Mouse (Mus musculus): ENCODE measurements around the gene Fam124a. TPM values are rescaled to one million over a fixed set of nuclear protein-coding genes. Genes with fewer than 3 reads are reported as not detected.

Fam124a gene
- polyA plus RNA-seq (2015; fragmentation: Nextera tagmentation; extraction: Ambion mirVana), result 48.4 and 55.3 TPM in 2 replicates

DNA sequence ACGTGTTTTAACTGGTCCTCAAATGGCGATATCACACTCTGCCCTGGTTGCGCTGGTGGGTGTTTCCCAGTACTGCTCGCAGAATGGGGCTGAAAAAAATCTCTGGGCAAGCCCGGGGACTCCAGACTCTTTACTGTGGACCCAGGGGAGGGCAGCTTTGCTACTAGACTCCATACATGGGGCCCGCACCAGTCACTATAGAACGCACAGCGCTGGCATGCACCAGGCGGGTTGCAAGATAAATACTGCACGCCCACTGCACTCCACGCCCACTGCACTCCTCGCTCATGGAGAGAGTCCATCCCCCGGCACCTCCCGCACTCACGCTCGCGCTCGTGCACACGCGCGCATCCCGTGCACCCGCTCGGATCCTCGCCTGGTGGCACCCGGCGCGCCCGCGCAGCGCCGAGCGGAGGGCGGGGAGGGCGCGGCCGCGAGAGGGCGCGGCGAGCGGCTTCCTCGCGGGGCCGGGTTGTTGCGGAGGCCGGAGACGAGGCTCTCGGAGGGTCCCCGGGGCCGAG lies at the start of gene Fam124a:
Fam124a (plus strand) TSS at position 429 of the 521 bp plus-strand sequence.
- Histone ChIP-seq H3K9me3 (replicated peaks; ENCODE audit: control insufficient read depth, low read length, poor library complexity, severe bottlenecking) (no peaks in the 10 kb centered on the region), H3K4me2 (ENCODE audit: low read length) (peak within 1 kb of the TSS; percentile 64), H3K36me3 (ENCODE audit: control insufficient read depth, insufficient read depth, low read length) (no peaks in the 10 kb centered on the region), H3K9ac (ENCODE audit: low read depth, low read length) (peak within 1 kb of the TSS; percentile 86), H3K27ac (ENCODE audit: low read length) (peak within 1 kb of the TSS; percentile 77), H3K27me3 (ENCODE audit: control insufficient read depth, insufficient read depth, low read depth, low read length) (no peaks in the 10 kb centered on the region), H3K4me1 (ENCODE audit: control insufficient read depth, insufficient read depth, low read length) (peaks cover 17% of the 10 kb centered on the region), H3K4me3 (ENCODE audit: low read depth, low read length) (peak within 1 kb of the TSS; percentile 74)
- ATAC-seq, result peak; percentile 93
- under 1% methylated on average over 41 of the region's 51 CpGs for WGBS

DNA sequence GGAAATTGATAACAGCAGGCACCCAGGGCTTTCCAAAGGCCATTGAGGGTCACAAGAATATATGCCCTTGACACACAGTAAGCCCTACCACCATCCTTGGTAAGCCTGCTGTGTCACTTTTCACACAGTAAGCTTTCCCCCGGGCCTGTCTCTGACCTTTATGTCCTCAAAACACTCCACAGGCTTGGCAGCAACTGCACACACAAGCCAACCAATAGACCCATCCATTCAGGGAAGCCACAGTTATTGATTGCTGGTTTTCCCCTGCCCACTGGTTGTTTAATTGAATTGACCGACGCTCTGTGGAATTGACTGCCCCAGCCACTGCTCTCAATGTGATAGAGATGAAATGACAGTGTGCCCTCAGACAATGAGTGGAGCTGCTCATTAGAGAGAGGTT lies 49.3 kb upstream of the Fam124a start:
- WGBS, result 83% methylated on average over 3 of the region's 3 CpGs
- Histone ChIP-seq H3K4me2 (ENCODE audit: low read length) (no peak overlapping the region), H3K9ac (ENCODE audit: low read depth, low read length) (no peak overlapping the region), H3K4me1 (ENCODE audit: control insufficient read depth, insufficient read depth, low read length) (no peaks in the 10 kb centered on the region), H3K9me3 (replicated peaks; ENCODE audit: control insufficient read depth, low read length, poor library complexity, severe bottlenecking) (no peaks in the 10 kb centered on the region), H3K4me3 (ENCODE audit: low read depth, low read length) (no peak overlapping the region), H3K36me3 (ENCODE audit: control insufficient read depth, insufficient read depth, low read length) (no peaks in the 10 kb centered on the region), H3K27me3 (ENCODE audit: control insufficient read depth, insufficient read depth, low read depth, low read length) (no peaks in the 10 kb centered on the region), H3K27ac (ENCODE audit: low read length) (no peak overlapping the region)
- no peak for ATAC-seq

DNA sequence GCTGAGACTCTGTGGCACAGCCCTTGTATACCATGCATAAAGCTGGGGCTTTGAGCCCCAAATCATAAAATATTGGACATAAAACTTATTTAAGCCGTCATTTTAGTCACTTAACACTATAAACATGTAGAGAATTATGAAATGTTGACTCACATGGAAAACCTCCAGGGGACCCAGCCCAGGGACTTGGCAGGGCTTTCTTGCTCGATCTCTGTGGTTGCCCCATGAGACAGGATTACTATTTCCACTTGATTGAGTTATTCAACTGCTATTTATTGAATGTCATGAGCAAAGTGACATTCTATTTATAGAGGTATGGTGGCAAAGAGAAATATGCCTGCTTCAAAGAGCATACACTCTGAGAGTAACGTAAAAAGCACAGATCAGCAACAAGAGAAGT lies 46.2 kb upstream of the Fam124a start:
- no peaks in the 10 kb centered on the region for H3K27me3 ChIP-seq (ENCODE audit: control insufficient read depth, insufficient read depth, low read depth, low read length)
- H3K4me1 ChIP-seq (ENCODE audit: control insufficient read depth, insufficient read depth, low read length), result no peaks in the 10 kb centered on the region
- 52% methylated on average over 3 of the region's 3 CpGs for WGBS
- no peak overlapping the region for H3K4me3 ChIP-seq (ENCODE audit: low read depth, low read length)
- H3K36me3 ChIP-seq (ENCODE audit: control insufficient read depth, insufficient read depth, low read length), result no peaks in the 10 kb centered on the region
- ATAC-seq, result no peak
- H3K27ac ChIP-seq (ENCODE audit: low read length), result no peak overlapping the region
- H3K4me2 ChIP-seq (ENCODE audit: low read length), result no peak overlapping the region
- no peaks in the 10 kb centered on the region for H3K9me3 ChIP-seq (replicated peaks; ENCODE audit: control insufficient read depth, low read length, poor library complexity, severe bottlenecking)
- no peak overlapping the region for H3K9ac ChIP-seq (ENCODE audit: low read depth, low read length)

DNA sequence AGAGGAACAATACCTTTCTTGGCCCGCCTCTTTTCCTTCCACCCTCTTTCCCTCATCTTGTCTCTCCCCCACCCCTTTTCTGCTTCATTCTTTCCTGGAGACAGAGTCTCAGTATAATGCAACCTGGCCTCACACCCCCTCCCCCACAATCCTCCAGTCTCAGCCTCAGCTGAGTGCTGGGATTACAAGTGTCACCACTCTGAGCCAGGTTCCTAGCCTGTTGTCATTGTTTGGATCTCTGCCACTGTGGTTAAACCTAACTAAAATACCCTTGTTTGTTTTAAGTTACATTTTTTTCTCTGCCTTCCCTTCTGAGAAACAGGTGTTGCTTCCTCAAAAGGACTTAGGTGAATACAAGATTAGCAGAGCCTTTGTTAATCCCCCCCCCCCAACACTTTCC lies 42.7 kb upstream of the Fam124a start:
- H3K36me3 ChIP-seq (ENCODE audit: control insufficient read depth, insufficient read depth, low read length), result no peaks in the 10 kb centered on the region
- no peak for ATAC-seq
- WGBS, result 20% methylated on average over 1 of the region's 1 CpGs

DNA sequence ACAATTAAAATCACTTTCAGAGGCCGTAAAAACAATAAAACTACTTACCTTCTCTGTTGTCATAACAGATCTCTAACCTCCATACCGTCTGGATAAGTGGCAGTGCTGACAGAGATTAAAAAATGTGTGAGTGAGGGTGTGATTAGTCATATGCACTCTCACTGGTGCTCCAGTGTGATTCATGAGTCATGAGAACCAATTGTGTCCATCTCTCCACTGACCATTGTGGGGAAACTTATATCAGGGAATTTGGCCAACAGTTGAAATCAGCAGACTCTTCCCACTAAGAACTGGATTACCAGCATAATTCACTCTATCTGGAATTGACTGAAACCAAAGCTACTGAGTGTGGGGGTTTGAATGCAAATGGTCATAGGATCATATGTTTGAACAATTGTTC lies 24.6 kb upstream of the Fam124a start:
- 76% methylated on average over 2 of the region's 2 CpGs for WGBS

More for the DNA sequence above, 42.7 kb upstream of the Fam124a start:
- no peak overlapping the region for H3K4me2 ChIP-seq (ENCODE audit: low read length)
- no peaks in the 10 kb centered on the region for H3K4me1 ChIP-seq (ENCODE audit: control insufficient read depth, insufficient read depth, low read length)
- H3K27me3 ChIP-seq (ENCODE audit: control insufficient read depth, insufficient read depth, low read depth, low read length), result no peaks in the 10 kb centered on the region
- no peak overlapping the region for H3K27ac ChIP-seq (ENCODE audit: low read length)
- no peak overlapping the region for H3K9ac ChIP-seq (ENCODE audit: low read depth, low read length)
- H3K9me3 ChIP-seq (replicated peaks; ENCODE audit: control insufficient read depth, low read length, poor library complexity, severe bottlenecking), result no peaks in the 10 kb centered on the region
- no peak overlapping the region for H3K4me3 ChIP-seq (ENCODE audit: low read depth, low read length)

DNA sequence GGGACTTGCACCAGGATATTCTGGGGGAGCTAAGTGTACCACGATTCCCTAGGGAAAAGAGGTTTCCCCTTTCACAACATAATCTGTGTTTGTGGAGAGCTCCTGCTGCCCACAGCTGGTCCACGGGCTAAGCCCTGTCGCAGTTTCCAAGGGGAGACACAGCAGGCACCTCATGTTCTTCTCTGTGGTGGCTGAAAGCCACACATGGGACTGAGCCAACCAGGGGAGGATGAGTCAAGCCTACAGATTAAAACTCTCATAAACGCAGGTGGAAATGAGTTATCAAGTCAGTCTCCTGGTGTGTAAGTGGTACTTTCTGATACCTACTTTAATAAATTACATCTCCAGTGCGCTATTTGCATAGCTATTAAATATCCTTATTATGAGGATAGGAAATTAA lies 19.4 kb upstream of the Fam124a start:
- H3K9ac ChIP-seq (ENCODE audit: low read depth, low read length), result no peak overlapping the region
- WGBS, result 49% methylated on average over 5 of the region's 5 CpGs
- no peaks in the 10 kb centered on the region for H3K36me3 ChIP-seq (ENCODE audit: control insufficient read depth, insufficient read depth, low read length)
- ATAC-seq, result no peak
- no peak overlapping the region for H3K4me3 ChIP-seq (ENCODE audit: low read depth, low read length)
- H3K4me2 ChIP-seq (ENCODE audit: low read length), result no peak overlapping the region
- H3K9me3 ChIP-seq (replicated peaks; ENCODE audit: control insufficient read depth, low read length, poor library complexity, severe bottlenecking), result no peaks in the 10 kb centered on the region
- H3K4me1 ChIP-seq (ENCODE audit: control insufficient read depth, insufficient read depth, low read length), result 0 out of 2 replicates have a peak, but pooled peaks cover 2% of the 10 kb centered on the region
- H3K27me3 ChIP-seq (ENCODE audit: control insufficient read depth, insufficient read depth, low read depth, low read length), result no peaks in the 10 kb centered on the region
- no peak overlapping the region for H3K27ac ChIP-seq (ENCODE audit: low read length)

More for the DNA sequence above, 24.6 kb upstream of the Fam124a start:
- Histone ChIP-seq H3K4me3 (ENCODE audit: low read depth, low read length) (no peak overlapping the region), H3K27me3 (ENCODE audit: control insufficient read depth, insufficient read depth, low read depth, low read length) (no peaks in the 10 kb centered on the region), H3K4me1 (ENCODE audit: control insufficient read depth, insufficient read depth, low read length) (no peaks in the 10 kb centered on the region), H3K9ac (ENCODE audit: low read depth, low read length) (no peak overlapping the region), H3K9me3 (replicated peaks; ENCODE audit: control insufficient read depth, low read length, poor library complexity, severe bottlenecking) (no peaks in the 10 kb centered on the region), H3K4me2 (ENCODE audit: low read length) (no peak overlapping the region), H3K36me3 (ENCODE audit: control insufficient read depth, insufficient read depth, low read length) (no peaks in the 10 kb centered on the region), H3K27ac (ENCODE audit: low read length) (no peak overlapping the region)
- ATAC-seq, result no peak

DNA sequence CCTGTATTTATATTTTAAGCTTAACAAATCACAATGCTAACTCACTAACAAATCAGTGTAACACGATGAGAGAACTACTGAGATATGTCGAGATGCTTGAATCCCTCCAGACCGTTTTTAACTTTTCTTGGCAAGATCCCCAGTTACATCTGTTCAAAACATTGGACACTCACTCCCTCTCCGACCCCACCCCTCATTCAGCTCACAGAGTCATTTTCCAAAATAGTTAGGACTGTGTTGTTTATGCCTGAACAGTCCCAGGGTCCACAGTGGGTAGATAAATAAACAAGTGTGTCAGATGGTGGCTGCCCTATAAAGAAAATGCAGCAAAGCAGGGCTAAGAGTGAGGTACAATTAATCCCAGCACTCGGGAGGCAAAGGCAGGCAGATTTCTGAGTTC lies 18.5 kb upstream of the Fam124a start:
- WGBS, result 77% methylated on average over 5 of the region's 5 CpGs
- Histone ChIP-seq H3K9ac (ENCODE audit: low read depth, low read length) (no peak overlapping the region), H3K36me3 (ENCODE audit: control insufficient read depth, insufficient read depth, low read length) (no peaks in the 10 kb centered on the region), H3K27me3 (ENCODE audit: control insufficient read depth, insufficient read depth, low read depth, low read length) (no peaks in the 10 kb centered on the region), H3K27ac (ENCODE audit: low read length) (no peak overlapping the region), H3K4me1 (ENCODE audit: control insufficient read depth, insufficient read depth, low read length) (0 out of 2 replicates have a peak, but pooled peaks cover 2% of the 10 kb centered on the region), H3K4me3 (ENCODE audit: low read depth, low read length) (no peak overlapping the region), H3K4me2 (ENCODE audit: low read length) (no peak overlapping the region), H3K9me3 (replicated peaks; ENCODE audit: control insufficient read depth, low read length, poor library complexity, severe bottlenecking) (no peaks in the 10 kb centered on the region)
- ATAC-seq, result no peak

DNA sequence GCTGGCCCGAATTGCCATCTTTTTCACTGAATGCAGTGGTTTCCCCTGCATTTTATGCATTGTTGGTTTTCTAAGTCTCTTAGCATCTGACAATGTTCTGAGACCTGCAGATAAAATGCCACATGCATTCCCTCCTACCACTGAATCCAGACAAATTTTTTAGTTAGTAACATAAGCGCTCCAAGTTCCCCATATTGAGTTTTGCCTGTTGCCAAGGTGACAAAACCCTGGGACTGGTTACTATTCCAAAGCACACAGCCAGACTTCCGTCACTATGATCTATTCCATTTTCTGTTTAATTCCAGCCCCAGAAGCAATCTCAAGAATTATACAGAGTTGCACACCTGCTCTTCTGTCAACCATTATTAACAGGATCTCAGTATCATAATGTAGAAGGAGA lies 15.7 kb upstream of the Fam124a start:
- Histone ChIP-seq H3K27ac (ENCODE audit: low read length) (no peak overlapping the region), H3K9me3 (replicated peaks; ENCODE audit: control insufficient read depth, low read length, poor library complexity, severe bottlenecking) (no peaks in the 10 kb centered on the region), H3K27me3 (ENCODE audit: control insufficient read depth, insufficient read depth, low read depth, low read length) (no peaks in the 10 kb centered on the region), H3K4me3 (ENCODE audit: low read depth, low read length) (no peak overlapping the region), H3K36me3 (ENCODE audit: control insufficient read depth, insufficient read depth, low read length) (no peaks in the 10 kb centered on the region), H3K9ac (ENCODE audit: low read depth, low read length) (no peak overlapping the region), H3K4me1 (ENCODE audit: control insufficient read depth, insufficient read depth, low read length) (0 out of 2 replicates have a peak, but pooled peaks cover 2% of the 10 kb centered on the region), H3K4me2 (ENCODE audit: low read length) (no peak overlapping the region)
- WGBS, result 71% methylated on average over 3 of the region's 3 CpGs
- ATAC-seq, result no peak

DNA sequence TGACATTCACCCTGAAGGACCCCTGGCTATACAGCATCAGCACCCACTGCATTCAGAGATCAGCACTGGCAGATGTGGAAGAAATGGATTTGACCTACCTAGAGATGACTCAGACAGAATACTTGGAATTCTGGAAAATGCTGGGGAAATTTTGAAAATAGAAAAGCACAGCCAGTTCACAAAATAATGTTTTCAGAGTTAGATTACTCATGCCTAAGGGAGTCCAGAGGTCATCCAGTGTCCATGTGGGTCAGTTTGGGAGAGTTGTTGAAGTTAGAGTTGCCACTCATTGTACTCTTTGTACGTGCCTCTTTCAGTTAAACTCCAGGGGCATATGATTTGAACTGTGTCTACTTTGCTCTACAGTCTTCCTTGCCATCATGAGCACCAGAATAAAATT lies 13.8 kb upstream of the Fam124a start:
- no peaks in the 10 kb centered on the region for H3K36me3 ChIP-seq (ENCODE audit: control insufficient read depth, insufficient read depth, low read length)
- no peak overlapping the region for H3K9ac ChIP-seq (ENCODE audit: low read depth, low read length)
- H3K4me1 ChIP-seq (ENCODE audit: control insufficient read depth, insufficient read depth, low read length), result 0 out of 2 replicates have a peak, but pooled peaks cover 2% of the 10 kb centered on the region
- H3K9me3 ChIP-seq (replicated peaks; ENCODE audit: control insufficient read depth, low read length, poor library complexity, severe bottlenecking), result no peaks in the 10 kb centered on the region
- no peak for ATAC-seq
- no peak overlapping the region for H3K4me3 ChIP-seq (ENCODE audit: low read depth, low read length)
- WGBS, result 88% methylated on average over 1 of the region's 1 CpGs
- no peak overlapping the region for H3K27ac ChIP-seq (ENCODE audit: low read length)
- no peaks in the 10 kb centered on the region for H3K27me3 ChIP-seq (ENCODE audit: control insufficient read depth, insufficient read depth, low read depth, low read length)
- no peak overlapping the region for H3K4me2 ChIP-seq (ENCODE audit: low read length)
